Mouse (Mus musculus): ENCODE data around the gene Laptm4a.

The Laptm4a gene

GRCm38 (mm10) chr12:8961607-8962316 is 40.3 kb downstream of the Laptm4a start:
- DNase-seq, result no peak

DNA sequence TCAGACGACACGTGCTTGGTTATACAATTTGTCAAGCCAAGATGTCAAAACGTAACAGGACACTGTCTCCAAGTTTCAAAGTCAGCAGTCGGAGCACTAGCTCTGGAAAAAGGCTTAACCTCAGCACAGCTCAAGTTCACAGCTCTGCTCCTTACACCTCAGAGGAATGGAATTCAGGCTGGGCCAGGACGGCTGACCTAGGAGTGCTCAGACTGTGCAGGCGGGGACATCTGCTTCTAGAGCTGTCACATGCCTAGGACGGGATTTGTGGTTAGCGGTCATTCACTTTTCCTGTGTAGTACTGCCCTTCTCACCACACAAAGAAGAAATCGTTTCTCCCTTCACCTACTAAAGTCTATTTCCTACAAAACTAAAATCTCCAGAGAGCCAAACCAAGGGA is 48.4 kb downstream of the Laptm4a start:
- DNase-seq, result peak; percentile 77

DNA sequence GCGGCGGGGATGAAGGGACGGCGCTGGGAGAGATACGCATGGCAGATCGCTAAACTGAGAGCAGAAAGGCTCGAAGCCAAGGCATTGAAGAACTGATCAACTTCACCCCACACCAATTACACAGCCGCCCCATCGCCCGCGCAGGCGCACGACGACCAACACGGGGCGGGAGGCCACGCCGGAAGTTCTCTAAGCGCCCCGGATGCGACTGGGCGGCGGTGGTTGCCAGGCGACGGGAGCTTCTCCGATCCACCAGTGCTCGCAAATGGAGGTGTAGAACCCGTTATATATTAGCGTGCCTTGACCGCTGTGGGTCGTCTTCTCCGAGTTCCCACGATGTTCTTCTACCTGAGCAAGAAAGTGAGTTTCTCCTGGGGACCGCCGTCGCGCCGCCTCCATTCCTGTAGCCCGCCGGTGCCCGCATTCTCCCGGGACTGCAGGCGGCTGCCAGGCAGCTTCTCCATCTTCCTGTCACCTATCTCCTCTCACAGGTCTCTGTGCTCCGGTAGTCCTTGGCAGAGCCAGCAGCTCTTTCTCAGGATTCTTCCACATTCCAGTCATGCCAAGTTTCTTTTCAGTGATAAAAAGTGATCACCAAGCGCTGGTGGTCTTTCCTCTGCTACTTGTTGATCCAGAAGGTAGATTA is 52.5 kb downstream of the Laptm4a start, which contains the start of gene Wdr35:
TSS of gene Wdr35 (plus strand) at position 73 of the 646 bp plus-strand sequence.
- DNase-seq, result peak; percentile 92

DNA sequence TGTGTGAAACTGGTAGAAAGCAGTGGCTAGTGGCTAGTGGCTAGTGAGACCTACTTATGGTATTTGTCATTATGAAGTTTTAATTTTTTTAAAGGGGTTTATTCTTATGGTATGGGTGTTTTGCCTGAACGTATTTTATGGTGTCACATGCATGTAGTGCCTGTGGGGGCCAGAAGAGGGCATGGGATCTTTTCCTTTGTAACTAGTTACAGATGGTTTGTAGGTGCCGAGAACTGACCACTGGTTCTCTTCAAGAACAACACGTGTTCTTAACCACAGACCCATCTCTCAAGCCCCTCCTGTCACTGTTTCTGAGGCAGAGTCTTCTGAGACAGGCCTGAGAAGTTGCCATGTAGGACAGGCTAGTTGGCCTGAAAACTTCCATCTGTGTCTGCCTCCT is 53.6 kb downstream of the Laptm4a start:
- no peak for DNase-seq

Measured in embryo, embryonic 11 days (tissue).